Mouse (Mus musculus): ENCODE measurements at regions not wholly inside any gene's neighbourhood (a gene's known extent, or its start where the extent isn't known, plus 50 kb on each side); places are given as distances from the start of the nearest gene placed in this dataset.
"Not testable (repeated sequence)": the region's sequence is repeated elsewhere in the genome, so short reads cannot be mapped to it uniquely, and the experiment has no call there.

DNA sequence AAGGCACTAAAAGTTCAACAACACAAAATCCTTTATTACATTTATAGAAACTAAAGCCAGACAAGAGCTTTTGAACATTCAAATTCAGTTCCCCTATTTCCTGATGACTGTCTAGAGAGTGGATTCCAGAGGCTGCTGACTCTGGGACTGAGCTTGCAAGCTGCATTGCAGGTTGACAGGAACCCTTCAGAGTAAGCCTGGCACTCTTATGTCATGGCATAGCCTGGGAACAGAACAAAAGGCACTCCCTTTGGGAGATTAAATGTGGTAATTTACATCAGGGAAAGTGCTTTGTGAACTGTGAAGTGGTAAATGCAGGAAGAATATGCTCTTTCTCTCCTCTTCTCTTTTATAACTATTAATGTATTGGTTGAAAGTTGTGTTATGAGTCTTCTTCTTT lies 847.3 kb downstream of the Bcl11a start:
- DNase-seq (ENCODE audit: low spot score in 2 of 2) = no peak

DNA sequence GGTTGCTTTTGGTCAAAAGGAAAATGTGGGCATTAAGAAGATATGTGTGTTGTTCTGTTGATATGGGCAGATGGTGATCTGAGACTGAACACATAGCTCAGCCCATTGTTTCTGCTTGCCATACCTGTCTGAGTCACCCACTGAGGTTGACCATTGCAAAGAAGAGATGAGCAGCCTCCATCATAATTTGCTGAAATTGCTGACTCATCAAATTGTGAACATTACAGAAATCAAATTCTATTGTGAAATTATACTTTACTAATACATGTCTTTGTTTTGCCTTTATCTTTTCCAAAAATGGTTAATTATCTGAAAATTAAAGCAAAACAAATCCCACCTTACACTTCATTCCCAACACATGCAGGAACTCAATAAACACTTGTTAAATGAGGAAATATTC lies 865.8 kb downstream of the Bcl11a start:
- DNase-seq (ENCODE audit: low spot score in 2 of 2) = no peak

DNA sequence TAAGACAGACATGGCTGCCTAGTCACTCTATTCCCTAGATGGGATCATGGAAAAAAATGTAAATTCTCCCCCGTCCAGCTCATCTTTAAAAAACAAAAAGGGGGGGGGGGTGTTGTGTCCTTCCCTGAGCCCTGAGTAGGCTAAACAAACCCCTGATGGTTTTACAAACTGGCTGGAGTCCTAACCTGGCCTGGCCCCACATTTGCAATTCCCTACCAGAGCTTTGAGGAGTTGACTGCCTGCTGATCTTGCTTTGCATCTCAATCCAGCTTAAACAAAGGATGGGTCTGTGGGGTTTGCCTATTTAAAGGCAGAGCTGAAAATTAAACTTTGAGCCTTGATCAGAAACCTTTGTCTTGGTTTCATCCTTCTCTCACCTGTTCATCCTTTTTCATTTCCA lies 873.3 kb downstream of the Bcl11a start:
- no peak for DNase-seq (ENCODE audit: low spot score in 2 of 2)

DNA sequence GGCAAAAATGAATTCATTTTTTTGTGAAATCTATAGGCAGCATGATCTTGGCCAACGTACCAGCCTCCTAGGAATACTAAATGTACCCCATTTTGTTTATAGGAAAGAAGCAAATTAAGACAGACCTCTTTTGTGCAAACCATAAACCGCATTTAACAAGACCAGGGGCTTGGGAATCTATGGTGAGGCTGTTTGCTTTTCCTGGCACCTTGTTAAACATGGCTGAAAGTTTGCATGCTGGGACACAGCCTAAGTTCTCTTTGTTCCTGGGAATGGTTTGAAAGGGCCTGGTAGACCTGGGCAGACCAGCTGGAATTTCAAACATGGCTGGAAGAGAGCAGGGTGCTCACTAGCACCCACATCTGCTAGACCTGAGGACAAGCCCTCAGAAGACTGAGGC lies 894.5 kb downstream of the Bcl11a start:
- DNase-seq (ENCODE audit: low spot score in 2 of 2) = no peak

DNA sequence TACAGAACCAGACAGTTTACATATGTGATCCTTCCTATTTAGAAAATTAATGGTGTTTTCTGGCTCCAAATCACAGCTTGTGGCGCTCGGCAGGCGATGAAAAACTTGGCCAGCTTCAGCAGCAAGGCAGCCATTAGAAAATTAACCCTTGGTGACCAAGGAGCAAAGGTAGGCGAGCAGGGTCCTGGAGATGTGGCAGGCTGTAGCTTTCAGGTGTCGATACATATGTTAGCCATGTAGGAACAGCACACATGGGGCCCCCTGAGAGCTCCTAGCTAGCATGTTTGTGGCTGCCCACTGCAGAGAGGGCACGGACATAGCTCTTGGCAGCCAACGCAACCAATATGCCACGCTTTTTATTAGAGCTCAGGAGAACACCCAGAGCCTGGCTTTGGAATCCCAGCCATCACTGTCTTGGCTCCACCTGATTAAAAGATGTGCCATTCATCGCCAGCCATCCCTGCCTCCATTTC lies 902.4 kb downstream of the Bcl11a start:
- DNase-seq (ENCODE audit: low spot score in 2 of 2) = no peak

DNA sequence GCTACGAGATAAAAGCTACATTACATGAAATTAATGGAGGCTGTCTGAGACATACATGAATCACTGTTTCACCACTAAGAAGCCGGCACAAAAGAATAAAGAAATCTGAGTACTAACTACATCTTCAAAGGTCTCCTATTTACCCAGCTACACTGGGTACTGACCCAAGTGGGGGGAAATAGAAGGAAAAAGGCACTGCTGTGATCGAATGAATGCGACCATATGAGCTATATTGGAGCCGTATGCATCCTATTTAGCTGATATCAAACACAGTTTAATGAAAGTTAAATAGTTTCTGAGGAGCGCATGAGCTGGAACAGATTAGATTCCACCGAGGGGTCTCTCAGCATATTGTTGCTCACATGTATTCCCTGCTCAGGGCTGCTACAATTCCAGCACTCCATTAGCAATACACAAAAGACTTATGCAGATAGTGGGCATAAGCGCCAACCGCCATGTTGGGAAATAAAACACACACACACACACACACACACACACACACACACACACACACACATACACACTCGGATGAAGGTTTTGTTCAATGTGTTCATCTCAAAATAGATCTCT lies 905.3 kb downstream of the Bcl11a start:
- no peak for DNase-seq (ENCODE audit: low spot score in 2 of 2)

DNA sequence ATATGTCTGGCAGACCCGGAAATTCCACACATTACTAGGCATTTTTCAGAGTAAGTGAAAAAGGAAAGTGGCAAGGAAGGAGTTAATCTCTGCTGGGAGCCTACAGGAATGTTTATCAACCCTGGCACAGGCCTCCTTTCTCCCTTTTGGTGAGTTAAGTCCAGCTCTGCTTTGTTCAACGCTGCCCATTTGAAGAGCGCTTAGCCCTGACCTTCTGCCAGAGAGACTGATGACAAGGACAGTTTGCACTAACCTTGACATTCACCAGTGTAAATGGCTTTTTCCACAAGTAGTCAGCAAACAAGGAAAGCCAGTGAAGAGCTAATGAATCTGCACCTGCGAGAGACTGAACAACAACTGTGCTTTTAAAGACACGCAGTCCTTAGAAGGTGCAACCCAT lies 927.6 kb downstream of the Bcl11a start:
- peak in 1 of 2 experiments; percentile 10 for DNase-seq (ENCODE audit: low spot score in 2 of 2)

DNA sequence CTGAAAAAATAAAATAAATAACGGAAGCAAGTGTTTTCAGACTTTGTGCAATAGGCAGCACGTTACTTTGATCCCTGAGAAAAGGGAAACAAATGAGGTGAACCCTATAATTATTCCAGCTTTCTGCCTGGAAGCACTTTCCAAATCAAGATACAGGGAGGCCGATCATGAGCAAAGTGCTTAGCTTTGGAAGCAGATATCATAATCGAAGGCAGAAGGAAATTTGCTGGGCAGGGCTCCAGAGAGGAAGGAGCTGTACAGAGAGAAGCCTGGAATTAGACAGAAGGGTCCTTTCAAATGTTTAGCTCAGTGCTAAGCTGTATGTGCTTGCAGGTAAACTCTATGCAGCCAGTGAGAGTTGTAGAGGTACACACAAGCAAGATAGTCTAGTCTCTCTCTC lies 948.9 kb downstream of the Bcl11a start:
- no peak for DNase-seq (ENCODE audit: low spot score in 2 of 2)

DNA sequence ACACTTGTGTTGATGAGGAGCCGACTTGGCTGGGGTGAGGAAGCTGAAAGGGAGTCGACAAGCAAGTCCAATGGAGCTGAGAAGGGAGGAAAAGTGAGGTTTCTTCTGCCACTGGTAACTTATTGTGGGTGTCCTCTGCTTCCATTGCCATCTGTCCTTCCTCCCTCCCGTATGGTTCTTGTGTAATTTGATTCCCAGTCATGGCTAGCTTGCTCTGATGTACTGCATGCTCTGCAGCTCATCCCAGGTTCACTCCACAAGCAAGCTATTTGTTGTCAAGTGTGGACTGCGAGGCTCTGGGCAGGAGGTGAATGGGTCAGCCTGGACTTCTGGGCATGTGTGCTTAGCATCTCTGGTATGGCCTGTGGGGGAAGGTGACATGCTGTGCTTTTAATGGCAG lies 963.1 kb downstream of the Bcl11a start:
- no peak for DNase-seq (ENCODE audit: low spot score in 2 of 2)

DNA sequence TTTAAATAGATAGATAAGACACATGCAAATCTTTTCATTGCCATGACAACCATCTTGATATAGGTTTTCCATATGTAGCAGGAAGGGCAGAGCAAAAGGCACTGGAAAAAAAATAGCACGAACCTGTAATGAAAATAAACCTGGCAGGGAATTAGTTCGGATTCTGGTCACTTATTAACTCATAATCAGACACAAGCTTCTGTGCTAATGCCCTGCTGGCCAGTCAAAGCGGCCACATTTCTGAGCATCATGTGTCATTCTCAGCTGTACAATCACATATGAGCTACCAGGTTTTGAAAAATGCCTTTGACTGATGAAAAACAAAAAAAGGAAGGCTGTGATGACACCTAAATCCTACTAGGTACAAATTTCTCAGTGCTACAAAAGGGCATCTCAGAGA lies 964.9 kb downstream of the Bcl11a start:
- DNase-seq (ENCODE audit: low spot score in 2 of 2) = no peak

DNA sequence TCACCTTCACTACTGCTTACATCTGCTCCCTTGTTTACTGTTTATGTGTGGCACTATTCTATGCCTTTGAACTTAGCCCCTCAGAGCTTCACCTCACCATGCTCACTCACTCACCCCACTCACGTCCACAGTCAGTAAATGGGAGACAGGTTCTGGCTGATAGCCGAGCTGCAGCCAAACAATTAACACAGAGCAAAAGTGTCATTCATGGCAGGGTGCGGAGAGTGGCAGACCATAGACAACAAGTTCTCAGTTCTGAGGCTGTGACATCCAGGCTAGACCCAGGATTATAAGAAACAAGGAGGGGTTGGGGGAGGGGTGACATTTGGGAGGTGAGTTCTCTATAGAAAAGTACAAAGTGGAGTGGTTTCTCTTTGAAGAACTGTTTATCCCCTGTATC lies 967.5 kb downstream of the Bcl11a start:
- no peak for DNase-seq (ENCODE audit: low spot score in 2 of 2)

DNA sequence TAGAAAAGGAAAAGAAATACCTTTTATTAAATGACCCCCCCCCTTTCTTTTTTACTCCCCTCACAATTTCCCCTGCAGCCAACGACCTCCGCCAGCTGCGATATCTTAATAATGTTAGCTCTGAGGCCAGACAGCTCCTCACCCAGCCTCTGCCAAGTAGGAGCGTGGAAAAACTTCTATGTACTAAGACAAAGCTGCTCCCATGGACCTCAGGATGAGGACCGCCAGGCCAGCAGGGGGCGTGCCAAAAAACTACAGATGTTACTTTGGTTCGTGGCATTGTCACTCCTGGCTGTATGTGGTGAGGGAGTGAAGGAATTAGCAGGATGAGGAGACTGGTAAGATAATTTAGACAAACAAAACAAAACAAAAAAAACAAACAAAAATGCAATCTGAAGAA lies 968.1 kb downstream of the Bcl11a start:
- no peak for DNase-seq (ENCODE audit: low spot score in 2 of 2)

DNA sequence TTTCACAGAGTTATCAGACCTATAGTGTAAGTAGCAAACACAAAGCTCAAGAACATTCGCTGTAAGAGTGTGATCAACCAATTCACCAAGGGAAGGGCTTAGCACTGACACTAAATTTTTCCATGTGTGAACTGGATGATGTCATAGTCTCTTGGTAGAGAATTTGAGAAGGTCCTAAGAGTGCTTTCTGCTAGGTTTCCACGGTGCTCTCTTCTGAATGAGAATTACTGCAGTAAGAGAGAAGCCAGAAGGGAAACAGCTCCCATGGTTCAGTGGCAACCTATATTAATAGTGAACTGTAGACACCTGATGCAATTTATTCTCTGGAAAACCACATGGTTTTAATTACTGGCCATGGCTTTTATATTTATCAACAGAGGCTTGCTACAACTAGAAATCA lies 977.8 kb downstream of the Bcl11a start:
- DNase-seq (ENCODE audit: low spot score in 2 of 2) = no peak

DNA sequence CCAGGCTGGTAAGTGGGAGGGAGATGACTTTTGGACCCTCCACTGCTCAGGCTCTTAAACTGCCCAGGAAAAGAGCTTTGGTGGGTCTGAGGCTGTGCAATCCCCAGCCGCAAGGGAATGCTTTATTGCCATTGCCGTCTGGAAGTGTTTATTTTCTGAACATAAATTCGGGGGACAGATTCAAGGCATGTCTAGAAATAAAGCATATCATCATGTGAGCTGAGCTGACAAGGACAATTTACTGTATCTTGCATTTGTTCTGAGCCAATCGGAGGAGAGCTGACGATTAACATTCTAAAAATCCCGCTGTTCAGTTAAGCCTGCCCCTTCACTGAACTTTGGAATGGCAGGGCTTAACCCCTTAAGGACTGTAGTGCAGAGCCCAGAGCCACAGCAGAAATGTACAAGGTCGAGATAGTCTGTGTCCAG lies 979.3 kb downstream of the Bcl11a start:
- DNase-seq (ENCODE audit: low spot score in 2 of 2) = no peak

DNA sequence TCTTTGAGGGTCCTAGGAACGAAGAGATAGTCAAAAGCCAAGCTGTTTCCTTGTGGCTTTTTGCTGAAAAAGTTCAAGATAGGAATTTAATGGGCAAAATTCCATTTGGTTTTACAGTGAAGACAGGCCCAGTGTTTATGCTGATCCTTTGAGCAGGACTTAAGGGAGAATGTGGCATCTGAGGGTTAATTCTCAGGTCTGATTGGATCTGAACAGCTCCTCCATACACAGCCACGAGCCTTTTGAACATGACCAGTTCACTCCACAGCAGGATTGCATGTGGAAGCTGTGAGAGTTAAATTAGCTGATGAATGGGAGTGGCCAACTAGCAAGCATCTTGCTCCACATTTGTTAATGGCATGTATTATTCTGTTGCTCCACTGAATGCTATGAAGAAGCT lies 979.7 kb downstream of the Bcl11a start:
- no peak for DNase-seq (ENCODE audit: low spot score in 2 of 2)

DNA sequence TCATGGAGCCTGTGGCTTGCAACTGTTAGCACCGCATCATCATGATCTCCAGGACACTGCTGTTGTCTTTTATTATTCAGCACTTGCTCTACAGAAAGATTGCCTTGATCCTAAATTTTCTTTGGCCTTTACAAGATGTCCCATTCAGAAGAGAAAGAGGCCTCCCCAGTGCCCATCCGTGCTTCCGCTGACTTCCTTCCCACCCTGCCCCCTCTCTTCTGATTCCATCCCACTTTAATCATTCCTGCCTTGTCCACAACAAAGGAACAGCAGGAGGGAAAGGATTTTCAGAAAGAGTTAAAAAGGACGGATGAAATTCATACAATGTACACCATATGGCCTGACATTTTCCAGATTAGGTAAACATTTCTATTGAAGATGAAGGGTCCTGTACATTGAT lies 985.2 kb downstream of the Bcl11a start:
- no peak for DNase-seq (ENCODE audit: low spot score in 2 of 2)

DNA sequence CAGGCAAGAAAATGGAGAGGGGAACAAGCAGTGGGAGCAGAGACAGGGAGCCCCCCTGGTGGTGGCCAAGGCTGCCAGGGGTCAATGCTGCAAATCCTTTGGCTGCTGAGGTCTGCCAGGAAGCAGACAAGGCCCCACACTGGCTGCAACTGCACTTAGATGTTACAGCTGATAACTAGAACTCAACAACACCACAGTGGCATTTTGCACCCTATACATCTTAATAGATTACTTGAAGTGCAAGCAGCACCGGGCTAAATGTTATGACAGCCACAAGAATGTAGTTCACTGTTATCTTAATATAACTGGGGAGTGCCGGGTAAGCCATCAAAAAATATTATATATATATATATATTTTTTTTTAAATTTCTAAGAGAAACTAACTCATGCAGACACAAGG lies 986.1 kb downstream of the Bcl11a start:
- DNase-seq (ENCODE audit: low spot score in 2 of 2) = no peak

DNA sequence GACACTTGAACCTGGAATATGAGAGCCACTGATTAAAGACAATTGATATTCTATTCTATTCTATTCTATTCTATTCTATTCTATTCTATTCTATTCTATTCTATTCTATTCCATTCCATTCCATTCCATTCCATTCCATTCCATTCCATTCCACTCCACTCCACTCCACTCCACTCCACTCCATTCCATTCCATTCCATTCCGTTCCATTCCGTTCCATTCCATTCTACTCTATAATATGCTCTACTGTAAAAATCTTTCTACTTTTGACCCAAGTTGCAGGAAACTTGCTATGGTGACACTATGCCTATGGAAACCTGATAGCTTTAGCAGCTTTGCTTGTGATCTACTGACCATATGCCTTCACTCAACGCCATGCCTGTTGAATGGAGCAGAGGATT lies 1022.1 kb downstream of the Bcl11a start:
- not testable (repeated sequence) for DNase-seq (ENCODE audit: low spot score in 2 of 2)

DNA sequence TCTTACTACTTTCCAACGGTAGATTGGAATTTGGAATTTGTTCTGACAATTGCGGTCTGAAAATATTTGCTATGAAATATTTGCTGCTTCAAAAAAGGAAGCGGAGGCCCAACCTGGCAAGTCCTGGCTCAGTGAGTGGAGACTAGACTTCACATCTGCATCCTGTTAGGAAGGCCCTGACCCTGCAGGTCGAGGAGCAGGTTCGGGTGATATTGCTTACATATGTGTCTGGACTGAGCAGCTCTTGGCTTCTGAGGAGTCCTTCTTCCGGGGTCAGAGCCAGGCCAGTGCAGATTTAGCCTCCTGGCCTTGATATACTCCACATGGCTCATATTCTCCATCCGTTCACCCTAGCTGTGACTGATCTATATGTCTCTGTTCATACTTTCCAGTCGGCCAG lies 1026.6 kb downstream of the Bcl11a start:
- DNase-seq (ENCODE audit: low spot score in 2 of 2) = no peak

DNA sequence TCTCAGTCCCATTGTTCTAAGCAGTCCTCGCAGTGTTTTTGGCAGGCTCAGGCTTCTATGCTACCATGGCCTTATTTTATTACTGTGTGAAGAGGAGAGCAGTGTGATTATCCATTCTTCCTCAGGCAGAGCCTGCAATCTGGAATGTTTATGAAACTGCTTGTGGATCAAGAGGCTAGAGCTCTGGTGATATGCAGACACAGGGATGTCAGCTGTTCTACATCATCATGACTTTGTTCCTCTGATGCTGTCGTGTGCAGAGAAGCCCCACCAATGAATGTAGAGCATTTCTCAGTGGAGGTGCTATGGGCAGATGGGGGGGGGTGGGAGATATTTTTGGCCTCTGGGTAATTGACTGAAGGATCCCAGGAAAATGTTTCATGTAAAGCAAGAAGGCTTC lies 1046.6 kb downstream of the Bcl11a start:
- DNase-seq (ENCODE audit: low spot score in 2 of 2) = no peak

DNA sequence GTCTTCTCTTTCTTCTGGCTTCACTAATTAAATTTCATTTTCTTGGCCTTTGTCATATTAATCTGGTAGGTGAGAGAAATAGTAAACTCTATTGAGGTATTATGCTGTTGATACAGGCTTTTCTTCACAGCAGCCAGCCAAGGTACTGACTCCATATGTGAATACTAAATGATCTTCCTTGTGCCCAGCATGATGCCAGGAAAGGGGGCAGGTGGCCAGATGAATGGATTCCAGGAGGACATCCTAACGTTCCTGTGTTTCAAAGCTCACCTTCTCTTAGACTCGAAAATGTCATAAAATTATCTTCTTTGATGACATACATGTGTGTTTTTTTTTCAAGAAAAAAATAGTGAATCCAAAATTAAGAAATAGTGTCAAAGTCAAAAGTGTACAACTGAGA lies 1064.4 kb downstream of the Bcl11a start:
- DNase-seq (ENCODE audit: low spot score in 2 of 2) = no peak

DNA sequence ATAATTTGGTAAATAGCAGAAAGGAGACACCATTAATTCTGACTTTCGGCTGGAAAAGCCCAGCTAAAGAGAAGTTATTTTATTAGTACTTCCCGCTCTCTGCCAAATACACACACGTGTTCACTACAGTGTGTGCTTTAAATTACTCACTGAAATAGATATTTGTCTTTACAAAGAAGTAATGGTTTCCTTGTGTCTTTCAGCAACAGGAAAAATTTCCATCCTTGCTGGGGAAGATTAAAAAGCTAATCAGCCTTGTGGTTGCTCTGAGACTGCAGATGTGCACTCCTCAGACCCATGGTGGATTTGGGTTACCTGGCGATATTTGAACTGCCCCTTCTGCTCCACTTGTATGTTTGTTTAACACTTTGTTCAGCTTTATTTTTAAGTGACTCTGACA lies 1065.0 kb downstream of the Bcl11a start:
- no peak for DNase-seq (ENCODE audit: low spot score in 2 of 2)

DNA sequence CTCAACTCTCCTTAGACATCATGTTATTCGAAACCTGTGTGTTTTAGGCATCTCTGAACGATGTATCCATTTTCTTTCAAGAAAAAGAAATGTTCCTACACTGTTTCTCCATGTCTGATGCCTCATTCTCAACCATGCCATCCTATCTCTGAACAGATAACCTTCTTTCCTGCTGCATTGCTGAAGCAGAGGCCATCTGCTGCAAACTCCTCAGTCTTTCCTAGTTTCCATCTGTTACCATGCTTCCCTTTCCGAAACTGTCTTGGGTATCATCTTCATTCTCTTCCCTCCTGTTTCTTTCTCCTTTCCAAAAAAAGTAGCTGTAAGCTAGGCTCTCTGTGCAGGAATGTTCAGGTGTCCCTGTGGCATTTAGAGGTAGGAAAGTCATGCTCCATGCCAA lies 1063.3 kb downstream of the 5730522E02Rik start:
- DNase-seq (ENCODE audit: low spot score in 2 of 2) = no peak

DNA sequence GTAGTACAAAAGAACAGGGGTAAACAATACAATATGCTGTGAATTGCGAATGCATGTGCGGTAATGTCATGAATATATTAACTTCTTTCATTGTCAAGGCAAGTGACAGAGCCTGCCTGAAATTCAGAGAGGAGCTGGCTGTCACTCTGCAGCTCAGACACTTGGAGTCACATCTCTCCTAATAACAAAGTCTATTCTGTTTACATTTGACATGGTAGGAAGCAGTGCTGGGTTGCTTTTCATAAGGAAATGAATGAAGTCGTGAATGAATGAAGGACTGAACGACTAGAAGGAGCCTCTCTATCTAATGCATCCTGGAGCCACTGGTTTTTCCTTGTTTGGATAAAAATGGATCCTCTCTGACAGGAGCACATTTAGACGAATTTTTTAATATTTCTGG lies 1053.9 kb downstream of the 5730522E02Rik start:
- DNase-seq (ENCODE audit: low spot score in 2 of 2) = no peak
